Mouse (Mus musculus) large intestine, adult 2 months (tissue): Measurements from ENCODE around the gene Gm609. TPM values are rescaled to one million over a fixed set of nuclear protein-coding genes. Genes with fewer than 3 reads are reported as not detected.

Source experiments
- DNase-seq: peaks from one replicate; pipeline ENCODE4 v3.0.0-alpha.2; 2012; ENCODE audit warnings: low read depth, low spot score
- WGBS: fragments of 180-500 bp; shearing (Covaris S2); methylation state at CpG from one replicate; pipeline ENCODE4 v1.1.7; 2018; 5-methylcytosine and 5-hydroxymethylcytosine counted together
- polyA plus RNA-seq: library from polyadenylated mRNA; depleted of rRNA; stranded (reverse); fragments of >200 nt; gene quantifications from 2 replicates; pipeline ENCODE4 v1.2.3, GENCODE M21; 2012

Gm609 gene
- polyA plus RNA-seq, 1 experiment, result 2.9 TPM

DNA sequence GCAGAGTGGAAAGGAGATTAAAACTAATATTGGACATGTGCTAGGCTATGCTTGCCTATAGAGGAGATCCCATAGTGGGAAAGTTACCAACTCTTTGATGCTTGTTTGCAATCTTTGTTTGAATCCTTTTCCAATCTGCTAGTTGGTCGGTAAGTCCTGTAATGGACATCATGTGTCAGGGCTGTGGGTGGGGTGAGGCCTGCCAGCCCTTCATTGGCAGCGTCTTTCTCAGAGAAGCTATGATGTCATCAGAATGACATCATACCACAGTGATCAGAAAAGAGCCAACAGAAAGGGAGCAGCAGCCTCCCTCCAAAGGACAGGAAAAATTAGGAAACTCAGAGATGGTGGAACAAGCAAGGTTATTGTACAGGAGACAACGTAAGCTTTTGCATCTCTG lies 93.4 kb downstream of the Gm609 start:
- no peak for DNase-seq
- WGBS, result 73% methylated on average over 3 of the region's 3 CpGs

DNA sequence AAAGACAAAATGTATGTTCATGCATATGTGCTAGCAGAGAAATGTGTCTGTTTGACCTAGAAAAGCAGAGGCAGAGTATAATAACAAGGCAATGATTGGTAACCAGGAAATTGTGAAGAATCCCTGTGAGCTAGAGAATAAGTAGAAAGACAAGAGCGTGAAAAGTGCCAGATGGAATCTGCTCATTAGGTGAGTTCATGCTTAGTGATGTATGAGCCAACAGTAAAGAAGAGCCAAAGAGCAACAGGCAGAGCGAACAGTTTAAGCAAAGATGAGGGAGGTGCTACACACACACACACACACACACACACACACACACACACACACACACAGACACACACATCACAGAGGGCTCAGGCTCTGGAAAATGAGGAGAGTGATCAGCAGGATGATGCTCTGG lies 95.3 kb downstream of the Gm609 start:
- DNase-seq, result no peak
- 79% methylated on average over 2 of the region's 2 CpGs for WGBS

DNA sequence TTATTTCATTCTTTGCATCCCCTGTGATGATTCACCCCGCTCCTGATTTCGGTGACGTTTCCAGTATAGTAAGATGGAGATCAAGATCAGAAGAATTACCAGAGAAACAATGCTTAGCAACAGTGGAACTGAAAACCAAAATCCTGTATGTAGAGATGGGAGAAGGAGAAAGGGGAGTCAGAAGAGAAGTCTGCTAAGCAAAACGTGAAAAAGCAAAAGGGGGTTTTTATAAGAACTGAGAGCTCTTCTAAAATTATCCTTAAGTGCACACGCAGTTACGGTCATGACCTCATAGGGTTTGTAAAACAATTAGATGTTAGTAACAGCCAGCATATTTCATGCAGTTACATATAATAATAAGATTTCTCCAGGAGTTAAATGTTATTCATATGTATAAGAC lies 100.5 kb downstream of the Gm609 start:
- no peak for DNase-seq
- WGBS, result 84% methylated on average over 6 of the region's 6 CpGs

DNA sequence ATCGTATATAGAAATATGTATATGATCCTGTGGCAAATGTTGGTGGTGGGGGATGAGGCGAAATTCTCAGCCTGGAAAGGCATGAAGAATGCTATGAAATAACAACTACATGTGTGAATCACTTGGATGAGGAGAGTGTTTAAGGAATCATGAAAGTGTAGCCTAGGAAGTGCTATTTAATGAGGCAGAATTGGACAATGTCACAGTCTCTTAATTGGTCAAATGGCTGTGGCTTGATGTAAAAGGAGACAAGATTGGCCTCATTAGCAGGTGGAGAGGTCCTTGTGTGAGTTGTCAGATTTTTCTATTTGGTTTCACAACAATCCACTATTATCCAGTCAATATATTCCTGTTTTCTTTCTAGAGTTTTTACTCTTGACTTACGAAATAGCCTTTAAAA lies 101.1 kb downstream of the Gm609 start:
- 93% methylated on average over 3 of the region's 3 CpGs for WGBS
- DNase-seq, result no peak

DNA sequence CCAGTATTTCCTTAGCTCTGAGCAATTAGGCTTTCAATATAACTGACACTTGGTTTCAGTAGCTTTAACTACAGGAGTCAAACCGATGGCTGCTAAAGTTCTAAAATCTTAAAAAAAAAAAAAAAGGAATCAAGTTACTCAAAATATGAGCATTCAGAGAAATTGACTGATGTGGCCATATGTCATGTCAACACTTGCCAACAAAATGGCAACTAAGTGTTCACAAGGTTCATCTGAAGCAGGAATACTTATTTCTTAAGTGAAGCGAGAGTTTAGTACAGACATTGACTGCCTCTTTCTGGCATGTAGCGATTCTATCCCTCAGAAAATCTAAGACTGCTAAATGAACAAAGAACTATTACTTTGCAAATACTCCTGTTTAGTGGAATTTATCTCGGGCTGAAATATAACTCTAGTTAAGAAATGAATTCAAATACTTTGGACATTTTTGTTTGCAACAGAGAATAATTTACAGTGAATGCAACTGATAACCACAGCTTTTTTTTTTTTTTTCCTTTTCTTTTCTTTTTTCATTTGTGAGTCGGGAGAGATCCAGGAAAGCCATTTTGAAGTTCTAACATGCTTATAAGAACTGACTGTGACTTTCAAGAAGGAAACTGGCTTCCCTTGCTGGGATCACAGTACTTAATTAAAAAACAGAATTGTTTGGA lies 102.3 kb downstream of the Gm609 start:
- 90% methylated on average over 5 of the region's 5 CpGs for WGBS

DNA sequence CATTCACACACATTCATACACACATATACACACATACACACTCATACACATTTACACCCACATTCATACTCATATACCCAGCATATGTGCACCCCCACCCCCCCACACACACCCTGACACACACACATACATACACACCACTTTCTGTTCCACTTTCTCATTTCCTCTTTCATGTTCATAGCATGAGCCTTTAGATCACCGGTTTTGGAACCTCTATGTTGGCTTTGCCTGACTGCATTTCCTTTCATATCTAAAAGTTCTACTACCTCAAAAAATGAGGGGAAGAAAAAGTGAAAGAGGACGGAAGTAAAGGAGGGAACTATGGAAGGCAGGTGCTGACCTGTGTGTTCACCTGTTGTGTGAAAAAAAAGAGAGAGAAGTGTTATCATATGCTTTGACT lies 102.9 kb downstream of the Gm609 start:
- 84% methylated on average over 2 of the region's 2 CpGs for WGBS
- DNase-seq, result no peak

More for the DNA sequence above, 102.3 kb downstream of the Gm609 start:
- no peak for DNase-seq

DNA sequence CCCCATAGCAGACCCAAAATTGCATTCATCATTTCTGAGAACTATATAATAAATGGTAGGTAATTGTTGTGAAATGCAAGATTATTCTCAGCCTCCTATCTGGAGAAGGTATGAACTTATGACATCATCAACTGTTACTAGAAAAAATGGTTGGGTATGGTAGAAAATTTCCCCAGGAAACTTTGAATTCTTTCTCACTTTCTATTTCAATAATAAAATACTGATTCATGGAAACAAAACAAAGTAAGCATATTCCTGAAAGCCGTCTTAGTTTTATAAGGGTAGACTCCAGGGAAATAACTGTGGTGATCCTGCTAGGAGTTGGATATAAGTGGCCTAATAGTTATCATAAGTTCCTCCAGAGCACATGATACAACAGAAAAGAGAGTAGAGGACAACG lies 103.7 kb downstream of the Gm609 start:
- no peak for DNase-seq
- 87% methylated on average over 2 of the region's 2 CpGs for WGBS

DNA sequence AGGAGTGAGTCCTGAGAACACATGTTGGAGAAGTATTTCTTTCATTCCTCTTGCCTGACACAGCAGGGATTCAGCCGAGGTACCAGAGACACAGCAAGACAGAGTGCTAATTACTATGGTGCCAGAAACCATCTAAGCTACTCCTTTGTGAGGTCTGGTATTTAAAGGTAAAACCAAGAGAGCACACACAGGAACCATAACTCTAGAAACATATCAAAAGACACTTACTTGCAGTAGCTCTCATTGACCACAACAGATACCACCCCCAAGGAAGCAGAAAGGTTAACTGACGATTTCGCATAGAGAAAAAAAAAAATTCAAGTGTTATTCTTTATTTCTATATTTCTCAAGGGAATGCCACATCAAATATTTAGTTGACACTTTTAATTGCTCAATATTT lies 111.0 kb downstream of the Gm609 start:
- DNase-seq, result no peak
- 84% methylated on average over 3 of the region's 3 CpGs for WGBS

DNA sequence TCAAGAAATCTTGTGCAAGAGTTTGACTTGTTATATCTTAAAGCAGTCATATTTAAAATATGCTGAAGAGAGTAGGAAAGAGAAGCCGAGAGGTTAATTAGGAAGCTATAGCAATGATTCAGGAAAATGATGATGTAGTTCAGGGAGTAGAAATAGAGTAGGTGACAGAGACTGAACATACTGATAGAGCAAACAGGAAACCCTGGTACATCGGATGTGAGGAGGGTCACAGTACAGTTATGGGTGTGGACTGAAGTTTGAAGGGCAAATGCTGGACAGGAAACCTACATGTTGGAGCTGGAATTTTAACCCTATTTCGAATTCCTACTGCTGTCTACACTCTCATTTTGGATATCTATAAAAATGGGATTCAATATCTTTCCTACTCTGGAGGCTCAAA lies 113.8 kb downstream of the Gm609 start:
- DNase-seq, result no peak
- 53% methylated on average over 3 of the region's 3 CpGs for WGBS

DNA sequence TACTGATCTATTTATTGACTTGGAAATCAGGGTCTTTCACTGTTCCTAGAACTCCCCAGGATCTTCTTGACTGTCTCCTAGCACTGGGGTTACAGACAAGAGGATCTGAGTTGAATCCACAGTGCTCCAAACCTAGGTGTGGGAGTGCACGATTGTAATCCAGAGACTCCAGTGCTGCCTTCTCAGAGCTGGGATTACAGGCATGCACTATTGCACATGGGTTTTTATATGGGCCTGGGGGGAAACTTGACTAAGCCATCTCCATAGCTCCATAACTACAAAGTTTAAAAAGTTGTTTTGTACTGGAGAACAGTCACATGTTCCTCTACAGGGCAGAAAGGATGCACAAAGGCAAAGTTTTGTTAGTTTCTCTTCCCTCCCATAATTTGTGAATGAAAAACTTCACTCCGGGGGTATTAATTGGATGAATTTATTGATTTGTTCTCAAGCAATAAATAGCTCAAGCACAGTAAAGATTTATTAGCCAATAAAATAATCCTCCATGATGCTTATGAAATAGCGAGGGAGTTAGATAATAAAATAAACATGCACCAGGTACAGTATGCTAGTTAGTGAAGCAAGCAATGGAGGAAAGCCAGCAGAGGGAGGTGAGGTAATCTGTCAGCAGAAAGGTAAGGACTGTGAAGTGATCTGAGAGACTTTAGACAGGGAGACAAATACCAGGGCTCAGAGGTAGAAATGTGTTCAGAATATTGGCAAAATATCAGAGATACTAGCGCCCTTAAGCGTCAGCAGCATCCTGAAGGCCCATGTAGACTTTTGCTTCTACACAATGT lies 114.4 kb downstream of the Gm609 start:
- DNase-seq, result no peak
- WGBS, result 69% methylated on average over 5 of the region's 5 CpGs

DNA sequence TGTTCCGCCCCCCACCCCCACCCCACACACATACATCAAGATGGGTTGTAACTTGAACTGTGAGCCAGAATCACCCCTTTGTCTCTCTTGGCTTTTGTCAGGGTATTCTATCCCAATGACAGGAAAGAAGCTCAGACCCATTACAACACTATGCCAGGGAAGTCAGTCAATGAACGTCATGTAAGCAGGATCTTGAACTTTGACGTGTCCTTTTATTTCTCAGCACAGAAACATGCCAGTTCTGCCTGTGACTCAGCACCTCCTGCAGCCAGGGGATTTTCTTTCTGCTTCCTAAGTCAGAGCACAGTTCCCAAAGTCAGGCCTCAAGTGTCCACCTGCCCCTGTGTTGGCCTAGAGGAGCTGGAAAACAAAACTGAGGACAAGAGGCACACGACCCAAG lies 115.4 kb downstream of the Gm609 start:
- WGBS, result 80% methylated on average over 4 of the region's 4 CpGs
- DNase-seq, result no peak

DNA sequence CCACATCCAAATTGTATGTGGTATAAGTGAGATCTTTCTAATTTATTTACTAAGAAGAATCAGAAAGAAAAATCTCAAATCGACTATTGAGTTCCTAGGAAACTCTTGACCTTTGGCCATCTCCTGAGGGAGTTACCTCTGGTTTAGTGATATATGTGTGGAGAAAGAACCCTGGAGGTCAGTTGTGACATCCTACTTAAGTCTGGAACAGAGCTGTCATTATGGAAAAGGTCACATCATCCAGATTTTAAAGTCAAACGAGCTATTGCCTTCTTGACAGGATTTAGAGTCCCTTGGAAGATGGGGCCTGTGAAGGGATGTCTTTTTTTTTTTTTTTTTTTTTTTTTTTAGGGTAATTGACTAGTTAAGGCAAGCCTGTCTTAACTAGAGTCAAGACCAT lies 116.0 kb downstream of the Gm609 start:
- DNase-seq, result no peak
- 46% methylated on average over 2 of the region's 2 CpGs for WGBS

DNA sequence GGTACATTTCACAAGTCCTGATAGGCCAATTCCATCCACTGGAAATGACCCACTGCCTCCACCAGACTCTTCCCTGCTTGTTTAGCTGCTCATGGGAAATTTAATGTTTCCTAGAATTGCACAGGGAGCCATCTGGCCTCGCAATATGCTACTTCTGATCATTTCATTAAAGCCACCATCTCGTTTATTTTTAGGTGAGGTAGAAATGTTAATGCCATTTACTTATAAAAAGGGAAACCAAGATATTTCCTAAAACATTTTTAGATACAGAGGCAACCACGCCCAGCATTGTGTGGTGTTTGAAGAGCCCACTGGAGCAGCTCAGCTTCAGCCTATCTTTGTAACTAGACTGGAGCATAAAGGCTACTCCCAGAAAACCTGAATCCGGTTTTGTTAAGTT lies 116.5 kb downstream of the Gm609 start:
- no peak for DNase-seq
- WGBS, result 74% methylated on average over 4 of the region's 4 CpGs

DNA sequence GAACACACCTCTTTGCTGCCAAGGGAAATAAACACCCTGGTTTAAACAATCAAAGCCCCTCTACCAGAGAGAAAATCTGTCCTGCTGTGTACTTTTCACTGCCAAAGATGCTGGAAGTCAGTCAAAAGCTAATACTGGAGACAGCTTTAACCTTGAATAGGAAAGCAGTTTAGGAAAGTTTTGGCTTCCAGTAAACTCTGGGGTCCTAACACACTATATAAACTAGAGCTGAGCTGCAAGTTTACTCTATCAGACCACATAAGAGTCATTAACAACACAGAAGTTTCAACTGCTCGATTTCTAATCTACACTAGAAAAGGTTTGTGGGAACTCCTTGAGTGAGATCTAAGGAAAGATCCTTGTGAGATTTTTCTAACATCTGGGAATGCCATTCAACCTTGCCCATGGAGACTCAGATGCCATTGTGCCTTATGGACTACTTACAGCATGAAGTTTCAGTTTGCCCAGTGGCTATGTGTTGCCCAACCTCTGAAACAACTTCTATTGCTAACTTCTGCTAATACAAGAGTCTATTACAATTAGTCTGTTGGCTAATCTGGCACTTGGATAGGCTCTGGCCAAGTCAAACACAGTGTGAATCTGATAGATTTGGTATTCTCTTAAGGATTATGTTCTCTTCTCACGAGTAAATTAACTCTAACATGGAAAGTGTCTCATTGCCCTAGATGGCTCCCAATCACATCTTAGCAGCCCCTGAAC lies 117.1 kb downstream of the Gm609 start:
- 58% methylated on average over 2 of the region's 2 CpGs for WGBS
- DNase-seq, result no peak

DNA sequence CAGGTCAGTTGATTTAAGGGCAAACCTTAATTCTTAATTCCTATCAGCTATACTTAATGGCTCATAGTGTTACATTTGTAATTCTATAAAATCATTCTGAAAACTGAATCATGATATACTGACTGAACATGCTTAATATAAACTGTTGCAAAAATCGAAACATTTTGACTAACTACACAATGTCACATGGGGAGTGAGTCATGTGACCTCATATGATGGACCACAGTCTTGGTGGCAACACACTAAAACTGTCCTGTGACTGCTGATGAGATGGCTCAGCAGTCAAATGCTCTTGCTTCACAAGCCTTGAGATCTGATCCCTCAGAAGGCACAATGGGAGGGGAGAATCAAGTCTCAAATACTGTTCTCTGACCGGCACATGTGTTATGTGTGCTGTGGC lies 118.7 kb downstream of the Gm609 start:
- no peak for DNase-seq
- 82% methylated on average over 2 of the region's 2 CpGs for WGBS

DNA sequence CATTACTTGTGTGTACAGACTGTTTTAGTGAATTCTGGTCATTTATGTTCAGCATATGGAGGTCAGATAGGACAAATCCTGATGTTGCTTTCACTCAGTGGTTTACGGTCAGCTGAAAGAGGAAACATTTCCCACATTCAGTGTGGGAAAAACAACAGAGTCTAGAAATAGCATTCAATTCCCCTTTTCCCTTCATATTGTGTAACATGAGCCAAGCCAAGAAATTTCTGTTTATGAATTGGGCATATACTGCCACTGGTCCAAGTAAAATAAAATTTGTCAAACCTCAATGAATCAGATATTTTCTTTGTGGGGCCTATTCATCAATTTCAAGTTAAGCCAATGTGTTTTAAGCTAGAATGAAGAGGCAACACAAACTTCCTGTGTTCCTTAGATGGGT lies 121.7 kb downstream of the Gm609 start:
- 76% methylated on average over 1 of the region's 1 CpGs for WGBS
- DNase-seq, result no peak

DNA sequence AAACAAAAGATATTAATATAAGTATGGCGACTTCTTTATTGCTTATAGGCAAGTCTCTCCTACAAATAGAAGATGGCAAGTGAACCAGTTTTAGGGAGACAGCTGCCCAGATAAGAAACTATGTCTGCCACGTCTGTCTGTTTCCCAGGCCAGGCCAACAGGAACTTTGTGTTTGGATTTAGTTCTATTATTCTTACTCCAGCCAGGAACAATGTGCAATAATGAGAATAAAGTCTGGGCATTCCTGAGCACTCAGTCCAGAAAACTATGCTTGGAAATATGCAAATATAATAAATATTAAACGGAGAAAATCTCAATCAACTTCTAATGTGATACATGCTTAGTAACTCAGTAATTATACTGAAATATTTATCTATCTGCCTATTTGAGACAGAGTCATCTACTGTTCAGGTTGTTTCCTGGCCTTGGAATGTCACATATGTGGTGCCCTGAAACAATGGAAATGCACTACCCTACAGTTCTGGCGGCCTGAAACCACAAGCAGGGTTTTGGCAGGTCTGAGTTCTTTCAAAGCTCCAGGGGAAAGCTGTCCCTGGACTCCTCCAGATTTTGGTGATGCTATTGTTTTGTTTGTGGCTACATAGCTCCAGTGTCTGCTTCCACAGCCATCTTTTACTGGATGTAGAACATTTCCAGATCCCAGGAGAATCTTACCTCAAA lies 123.3 kb downstream of the Gm609 start:
- 65% methylated on average over 4 of the region's 4 CpGs for WGBS
- DNase-seq, result no peak

DNA sequence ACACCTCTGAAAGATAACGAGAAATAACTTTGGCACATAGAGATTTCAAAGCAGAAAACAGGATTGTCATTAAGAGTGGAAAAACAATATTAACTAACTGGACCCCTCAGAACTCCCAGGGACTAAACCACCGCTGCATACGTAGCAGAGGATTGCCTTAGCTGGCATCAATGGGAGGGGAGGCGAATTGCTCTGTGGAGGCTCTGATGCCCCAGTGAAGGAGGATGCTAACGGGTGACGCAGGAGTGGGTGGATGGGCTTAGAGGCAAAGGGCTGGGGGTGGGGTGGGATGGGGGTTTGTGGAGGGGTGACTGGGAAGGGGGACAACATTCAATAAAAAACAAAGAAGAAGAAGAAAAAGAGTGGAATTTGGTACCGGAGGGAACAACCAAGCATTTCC lies 126.7 kb downstream of the Gm609 start:
- no peak for DNase-seq

DNA sequence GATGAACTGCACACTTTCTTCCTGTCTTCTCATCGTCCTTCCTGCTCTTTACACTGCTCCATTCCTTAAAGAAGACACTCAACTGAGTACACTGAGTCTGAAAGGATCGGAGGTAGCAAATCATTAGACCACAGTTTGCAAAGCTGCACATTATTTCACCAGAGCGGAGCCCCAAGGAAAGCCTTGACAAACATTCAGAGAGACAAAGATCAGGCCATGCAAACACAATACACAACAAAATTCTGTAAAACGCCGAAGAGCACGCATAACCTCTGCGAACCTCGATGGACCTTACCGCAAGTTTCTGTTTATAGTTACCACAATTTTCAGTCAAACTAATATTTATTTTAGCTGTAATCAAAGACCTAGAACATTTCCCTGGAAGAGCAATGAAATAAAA lies 127.4 kb downstream of the Gm609 start:
- DNase-seq, result no peak
- WGBS, result 30% methylated on average over 9 of the region's 9 CpGs

More for the DNA sequence above, 126.7 kb downstream of the Gm609 start:
- WGBS, result 61% methylated on average over 7 of the region's 7 CpGs

DNA sequence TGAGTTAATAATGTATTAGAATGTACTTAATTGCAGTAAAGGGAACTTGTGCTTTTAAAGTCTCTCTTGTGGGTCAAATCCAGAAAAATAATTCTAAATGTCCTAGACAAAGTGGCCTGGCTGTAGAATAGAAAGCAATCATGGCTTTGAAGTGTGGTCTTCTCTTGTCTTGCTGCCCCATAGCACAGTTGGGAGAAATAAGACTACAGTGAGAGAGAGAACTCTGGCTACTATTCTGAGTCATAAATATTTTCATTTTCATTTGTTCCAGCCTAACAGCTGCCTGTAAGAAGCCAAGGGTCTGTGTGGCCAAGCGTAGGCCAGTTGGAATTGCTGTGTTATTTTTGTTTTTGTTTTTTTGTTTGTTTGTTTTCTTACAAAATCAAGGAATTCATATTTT lies 128.1 kb downstream of the Gm609 start:
- WGBS, result 74% methylated on average over 1 of the region's 1 CpGs
- DNase-seq, result no peak
